Comparison of ENCODE assay signal across 34 mouse cellular contexts in the genomic region with DNA sequence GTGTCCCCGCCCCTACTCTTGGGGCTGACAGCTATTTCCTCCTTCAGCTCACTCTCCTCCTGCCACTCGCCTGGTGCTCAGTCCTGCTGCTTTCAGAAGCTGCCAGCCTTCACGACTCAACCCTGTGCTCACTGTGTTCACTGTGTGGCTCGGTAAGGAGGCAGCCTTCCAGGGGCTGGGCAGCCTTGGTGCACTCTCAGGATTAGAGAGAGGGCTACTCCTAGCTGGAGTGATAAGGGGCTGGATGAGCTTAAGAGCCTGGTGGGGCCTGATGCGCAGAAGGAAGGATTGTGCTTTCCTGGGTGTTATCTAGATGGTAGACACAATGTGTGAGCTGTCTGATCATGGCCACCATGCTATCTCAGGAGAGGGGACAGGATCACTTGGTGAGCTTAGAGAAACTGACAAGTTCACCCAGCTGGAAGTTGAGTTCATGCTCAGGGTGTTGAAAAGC. TPM values are rescaled to one million over a fixed set of nuclear protein-coding genes. Genes with fewer than 3 reads are reported as not detected.
DNase-seq lines count a peak whose midpoint lies in the region; ATAC-seq and TF ChIP-seq lines count a peak whose summit lies in the region.
"Had no signal": no experiment of that assay in that cellular context is flagged by ENCODE, and none has a peak within 500 bp of the region (broad histone marks: within the 10 kb centered on the region; RNA-seq: fewer than 3 reads in every experiment).

A gene (plus strand): TSS at position 51 of the 454 bp plus-strand sequence.

- WGBS in heart, embryonic 13.5 days, result 10% methylated on average over 5 of the region's 5 CpGs
- WGBS in stomach, embryonic 15.5 days, result 40% methylated on average over 5 of the region's 5 CpGs
- WGBS in stomach, postnatal 0 days, result 42% methylated on average over 5 of the region's 5 CpGs
- 8% methylated on average over 5 of the region's 5 CpGs for WGBS in liver, embryonic 14.5 days (ENCODE audit: insufficient replicate concordance)
- 39% methylated on average over 5 of the region's 5 CpGs for WGBS in kidney, embryonic 14.5 days

- H3K9me3 ChIP-seq in heart, embryonic 13.5 days, result no peaks in the 10 kb centered on the region
- H3K9me3 ChIP-seq in stomach, embryonic 15.5 days, result no peaks in the 10 kb centered on the region
- H3K9me3 ChIP-seq in stomach, postnatal 0 days (ENCODE audit: control insufficient read depth, low read length), result no peaks in the 10 kb centered on the region
- H3K9me3 ChIP-seq in liver, embryonic 14.5 days (ENCODE audit: control insufficient read depth, low read length), result no peaks in the 10 kb centered on the region
- no peaks in the 10 kb centered on the region for H3K9me3 ChIP-seq in kidney, embryonic 14.5 days (ENCODE audit: control insufficient read depth, low read length)
- H3K9me3 ChIP-seq: embryonic facial prominence, embryonic 13.5 days; limb, embryonic 12.5 days; lung, embryonic 15.5 days; midbrain, embryonic 15.5 days; neural tube, embryonic 13.5 days had no signal

- 0 out of 2 replicates have a peak, but pooled peaks have one; percentile 19 for ATAC-seq in heart, embryonic 13.5 days (ENCODE audit: extremely low read depth, insufficient number of reproducible peaks, low FRiP score, low TSS enrichment)
- peak; percentile 37; the same call in 1 of the 2 replicates for ATAC-seq in stomach, embryonic 15.5 days (ENCODE audit: insufficient read depth, low FRiP score, low read depth)
- ATAC-seq in stomach, postnatal 0 days (ENCODE audit: low FRiP score, low TSS enrichment), result no peak
- peak; percentile 82 for ATAC-seq in liver, embryonic 14.5 days (ENCODE audit: insufficient read depth)
- ATAC-seq in kidney, embryonic 14.5 days (ENCODE audit: low FRiP score, low TSS enrichment), result no peak
- ATAC-seq: activated CD4-positive, CD25-positive, alpha-beta regulatory T cell, adult 4 months; forebrain, embryonic 14.5 days; hindbrain, postnatal 0 days; intestine, embryonic 16.5 days; midbrain, embryonic 15.5 days had no signal

- H3K36me3 ChIP-seq in heart, embryonic 13.5 days, result peaks cover 6% of the 10 kb centered on the region
- peaks cover under 1% of the 10 kb centered on the region; the same call in 1 of the 2 replicates for H3K36me3 ChIP-seq in stomach, embryonic 15.5 days
- no peaks in the 10 kb centered on the region for H3K36me3 ChIP-seq in stomach, postnatal 0 days (ENCODE audit: control insufficient read depth, insufficient read depth, low read length)
- H3K36me3 ChIP-seq in liver, embryonic 14.5 days (replicated peaks; ENCODE audit: control insufficient read depth, insufficient read depth, low read depth), result no peaks in the 10 kb centered on the region
- H3K36me3 ChIP-seq in kidney, embryonic 14.5 days (ENCODE audit: control insufficient read depth, insufficient read depth, low read length), result peaks cover 5% of the 10 kb centered on the region; the same call in 1 of the 2 replicates
- H3K36me3 ChIP-seq: lung, embryonic 15.5 days had no signal

- H3K4me2 ChIP-seq in heart, embryonic 13.5 days, result no peak within 1 kb of the TSS
- no peak within 1 kb of the TSS for H3K4me2 ChIP-seq in stomach, embryonic 15.5 days
- H3K4me2 ChIP-seq in stomach, postnatal 0 days (replicated peaks; ENCODE audit: low read depth), result no peak within 1 kb of the TSS
- H3K4me2 ChIP-seq in liver, embryonic 14.5 days (ENCODE audit: low read depth), result no peak within 1 kb of the TSS
- no peak within 1 kb of the TSS for H3K4me2 ChIP-seq in kidney, embryonic 14.5 days (replicated peaks; ENCODE audit: low read depth, low read length)
- H3K4me2 ChIP-seq: embryonic facial prominence, embryonic 13.5 days; limb, embryonic 12.5 days; lung, embryonic 15.5 days; midbrain, embryonic 15.5 days; neural tube, embryonic 13.5 days had no signal

- H3K4me1 ChIP-seq in heart, embryonic 13.5 days, result peaks cover 34% of the 10 kb centered on the region
- peaks cover 14% of the 10 kb centered on the region for H3K4me1 ChIP-seq in stomach, embryonic 15.5 days
- H3K4me1 ChIP-seq in stomach, postnatal 0 days (replicated peaks; ENCODE audit: control insufficient read depth, insufficient read depth), result peaks cover 3% of the 10 kb centered on the region
- H3K4me1 ChIP-seq in liver, embryonic 14.5 days (replicated peaks; ENCODE audit: control insufficient read depth in 2 of 2, insufficient read depth in 2 of 2, low read length in 1 of 2), result peaks cover 0 to 19% of the 10 kb centered on the region in 2 experiments
- 0 out of 2 replicates have a peak, but pooled peaks cover 3% of the 10 kb centered on the region for H3K4me1 ChIP-seq in kidney, embryonic 14.5 days (ENCODE audit: control insufficient read depth, insufficient read depth, low read length)

- no peak for DNase-seq in heart, adult 11 months
- no peak for DNase-seq in stomach, postnatal 0 days (ENCODE audit: low spot score)
- DNase-seq in liver, embryonic 14.5 days (ENCODE audit: low read depth in 3 of 3, low spot score in 3 of 3), result peak in 1 of 3 experiments; percentile 37
- DNase-seq in left cerebral cortex, adult 11 months (ENCODE audit: low spot score), result no peak
- DNase-seq in right cerebral cortex, postnatal 4 days, result no peak
- DNase-seq: adrenal gland, postnatal 10 days; cerebellum, adult 2 months; cerebellum, postnatal 25 days; gastrocnemius, postnatal 10 days; heart, adult 2 months; kidney, adult 9 months; kidney, postnatal 25 days; layer of hippocampus, postnatal 36 days; retina, postnatal 1 day; right cerebral cortex, postnatal 25 days; thymus, adult 18-20 months; thymus, postnatal 36 days had no signal

- TF ChIP-seq CTCF in stomach, postnatal 0 days (IDR thresholded peaks at IDR 0.05; ENCODE audit: low read depth), result no peak
- TF ChIP-seq CTCF in liver, embryonic 14.5 days (IDR thresholded peaks at IDR 0.05; ENCODE audit: low read depth), result no peak

- H3K9ac ChIP-seq in heart, embryonic 13.5 days, result 0 out of 2 replicates have a peak within 1 kb of the TSS, but pooled peaks have one; percentile 1
- no peak within 1 kb of the TSS for H3K9ac ChIP-seq in stomach, embryonic 15.5 days
- H3K9ac ChIP-seq in stomach, postnatal 0 days (ENCODE audit: low read length), result no peak within 1 kb of the TSS
- H3K9ac ChIP-seq in liver, embryonic 14.5 days (replicated peaks), result no peak within 1 kb of the TSS
- no peak within 1 kb of the TSS for H3K9ac ChIP-seq in kidney, embryonic 14.5 days (ENCODE audit: low read depth, low read length)
- H3K9ac ChIP-seq: embryonic facial prominence, embryonic 13.5 days; limb, embryonic 12.5 days; lung, embryonic 15.5 days; midbrain, embryonic 15.5 days; neural tube, embryonic 13.5 days had no signal

- TF ChIP-seq EP300 in stomach, postnatal 0 days (optimal IDR thresholded peaks at IDR 0.05), result no peak
- TF ChIP-seq EP300 in liver, embryonic 14.5 days (IDR thresholded peaks at IDR 0.05; ENCODE audit: low read depth), result no peak; the same call in 1 of the 2 replicates

- no peak within 1 kb of the TSS for H3K27ac ChIP-seq in heart, embryonic 13.5 days (replicated peaks)
- no peak within 1 kb of the TSS for H3K27ac ChIP-seq in stomach, embryonic 15.5 days
- H3K27ac ChIP-seq in stomach, postnatal 0 days (replicated peaks), result no peak within 1 kb of the TSS
- H3K27ac ChIP-seq in liver, embryonic 14.5 days, result no peak within 1 kb of the TSS
- no peak within 1 kb of the TSS for H3K27ac ChIP-seq in kidney, embryonic 14.5 days (ENCODE audit: low read depth, low read length)
- H3K27ac ChIP-seq: embryonic facial prominence, embryonic 13.5 days; heart, adult 2 months; hindbrain, postnatal 0 days; layer of hippocampus, adult 2 months; limb, embryonic 12.5 days; lung, embryonic 15.5 days; midbrain, embryonic 15.5 days; neural tube, embryonic 13.5 days had no signal

- peaks cover 8% of the 10 kb centered on the region for H3K27me3 ChIP-seq in heart, embryonic 13.5 days (replicated peaks)
- H3K27me3 ChIP-seq in stomach, embryonic 15.5 days (replicated peaks), result no peaks in the 10 kb centered on the region
- H3K27me3 ChIP-seq in stomach, postnatal 0 days (ENCODE audit: control insufficient read depth, insufficient read depth, low read length), result no peaks in the 10 kb centered on the region
- no peaks in the 10 kb centered on the region for H3K27me3 ChIP-seq in liver, embryonic 14.5 days (ENCODE audit: control insufficient read depth, insufficient read depth, low read length)
- H3K27me3 ChIP-seq in kidney, embryonic 14.5 days (ENCODE audit: control insufficient read depth, insufficient read depth, low read length), result no peaks in the 10 kb centered on the region
- H3K27me3 ChIP-seq: embryonic facial prominence, embryonic 13.5 days; limb, embryonic 12.5 days; lung, embryonic 15.5 days; midbrain, embryonic 15.5 days; neural tube, embryonic 13.5 days had no signal

- H3K4me3 ChIP-seq in heart, embryonic 13.5 days, result no peak within 1 kb of the TSS
- H3K4me3 ChIP-seq in stomach, embryonic 15.5 days (replicated peaks), result no peak within 1 kb of the TSS
- no peak within 1 kb of the TSS for H3K4me3 ChIP-seq in stomach, postnatal 0 days (ENCODE audit: low read depth, low read length)
- no peak within 1 kb of the TSS for H3K4me3 ChIP-seq in liver, embryonic 14.5 days (ENCODE audit: insufficient read depth in 1 of 2, low read depth in 2 of 2, low read length in 2 of 2)
- no peak within 1 kb of the TSS for H3K4me3 ChIP-seq in kidney, embryonic 14.5 days (ENCODE audit: low read length)
- H3K4me3 ChIP-seq: embryonic facial prominence, embryonic 13.5 days; heart, adult 2 months; layer of hippocampus, adult 2 months; limb, embryonic 12.5 days; lung, embryonic 15.5 days; midbrain, embryonic 15.5 days; myocyte; neural tube, embryonic 13.5 days had no signal

RNA-seq across cellular contexts. Expression of the gene that starts here (rescaled TPM):
- polyA plus RNA-seq in heart, embryonic 13.5 days (2015; fragmentation: Nextera tagmentation; extraction: Ambion mirVana), result 0.11 TPM in 1 of 2 replicates, not detected in the other
- polyA plus RNA-seq in stomach, embryonic 15.5 days (2015; fragmentation: Nextera tagmentation; extraction: Ambion mirVana), result 0.08 TPM in 1 of 2 replicates, not detected in the other
- polyA plus RNA-seq in stomach, postnatal 0 days (2015; fragmentation: Nextera tagmentation; extraction: Ambion mirVana), result 0.06 and 0.07 TPM in 2 replicates
- polyA plus RNA-seq in liver, embryonic 14.5 days (2012; rRNA removed), result 0.02 and 0.04 TPM in 2 replicates
- polyA plus RNA-seq in liver, embryonic 14.5 days (2014; fragmentation: Nextera tagmentation; extraction: Ambion mirVana), result 0.05 and 0.09 TPM in 2 replicates
- polyA plus RNA-seq in kidney, embryonic 14.5 days (2014; fragmentation: Nextera tagmentation; extraction: Ambion mirVana), result not detected in 2 replicates
- polyA plus RNA-seq: activated CD4-positive, CD25-positive, alpha-beta regulatory T cell, adult 4 months; G1E; hindbrain, embryonic 11.5 days; neural tube, embryonic 13.5 days; stomach, embryonic 14.5 days had no signal

Comparison
In these comparisons a context has a peak if more than half of its experiments do, and no peak if none do; other contexts are left out.
1. Peak in ATAC-seq and H3K9ac ChIP-seq in heart, embryonic 13.5 days; RNA of the gene not detected or under 1 TPM.
2. Peak in ATAC-seq in stomach, embryonic 15.5 days; RNA of the gene not detected or under 1 TPM.
3. Peak in ATAC-seq in liver, embryonic 14.5 days; RNA of the gene not detected or under 1 TPM.